In the genomic region with DNA sequence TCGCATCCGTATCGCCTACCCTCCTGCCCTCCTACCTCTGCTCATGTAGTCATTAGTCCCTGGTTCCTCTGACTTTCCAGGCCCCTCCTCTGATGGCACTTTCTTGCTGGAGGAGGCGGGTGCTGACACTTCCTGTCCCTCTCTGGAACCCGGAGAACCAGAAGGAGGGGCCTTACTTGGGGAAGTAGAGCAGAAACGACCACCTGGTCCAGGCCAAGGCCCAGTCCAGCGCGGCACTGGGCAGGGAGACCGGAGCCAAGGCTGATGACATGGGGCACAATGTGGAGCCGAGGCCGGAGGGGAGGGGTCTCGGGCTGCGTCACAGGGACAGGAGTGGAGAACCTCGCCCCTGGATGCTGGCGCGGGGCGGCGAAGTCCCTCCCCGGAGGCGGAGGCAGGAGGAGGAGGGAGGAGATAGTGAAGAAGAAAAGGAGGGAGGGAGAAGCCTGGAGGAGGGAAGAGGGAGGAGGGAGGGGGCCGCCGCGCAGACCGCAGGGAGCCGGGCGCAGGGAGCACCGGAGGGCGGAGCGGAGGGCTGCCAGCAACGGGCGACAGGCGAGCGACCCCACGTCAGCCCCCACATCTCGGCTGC, we compare ENCODE assay signal across 8 mouse cellular contexts. TPM values are rescaled to one million over a fixed set of nuclear protein-coding genes. Genes with fewer than 3 reads are reported as not detected.
DNase-seq lines count a peak whose midpoint lies in the region; ATAC-seq and TF ChIP-seq lines count a peak whose summit lies in the region.

A gene (plus strand): TSS at position 451 of the 592 bp plus-strand sequence.

- peak within 1 kb of the TSS; percentile 78 for H3K9ac ChIP-seq in embryonic facial prominence, embryonic 15.5 days
- H3K9ac ChIP-seq in kidney, embryonic 15.5 days, result peak within 1 kb of the TSS; percentile 89

- H3K4me1 ChIP-seq in bone marrow, adult 2 months (ENCODE audit: control insufficient read depth, insufficient read depth, low read length), result peaks cover 4% of the 10 kb centered on the region; the same call in 1 of the 2 replicates
- H3K4me1 ChIP-seq in embryonic facial prominence, embryonic 15.5 days, result peaks cover 34% of the 10 kb centered on the region
- peaks cover 29% of the 10 kb centered on the region for H3K4me1 ChIP-seq in heart, embryonic 10.5 days
- H3K4me1 ChIP-seq in kidney, embryonic 15.5 days, result peaks cover 31% of the 10 kb centered on the region

- peak; percentile 92 for ATAC-seq in embryonic facial prominence, embryonic 15.5 days (ENCODE audit: insufficient number of reproducible peaks, low FRiP score, low TSS enrichment, low read depth)
- peak; percentile 91 for ATAC-seq in kidney, embryonic 15.5 days (replicated peaks; ENCODE audit: low FRiP score)
- ATAC-seq in monocyte, adult 5-6 weeks (replicated peaks; ENCODE audit: insufficient number of reproducible peaks, low FRiP score, low TSS enrichment, poor library complexity, severe bottlenecking), result peak; percentile 62

- DNase-seq in 416B (ENCODE audit: low read depth), result peak; percentile 92
- DNase-seq in heart, embryonic 10.5 days (ENCODE audit: low spot score), result peak; percentile 96
- peak; percentile 85 for DNase-seq in liver
- DNase-seq in spleen, postnatal 4 days (ENCODE audit: low spot score in 2 of 2), result peak; percentile 68 to 81

- peak within 1 kb of the TSS; percentile 74 for H3K4me3 ChIP-seq in bone marrow, adult 2 months (replicated peaks; ENCODE audit: control insufficient read depth, low read depth, low read length)
- peak within 1 kb of the TSS; percentile 87 for H3K4me3 ChIP-seq in embryonic facial prominence, embryonic 15.5 days (replicated peaks)
- peak within 1 kb of the TSS; percentile 85 for H3K4me3 ChIP-seq in heart, embryonic 10.5 days
- peak within 1 kb of the TSS; percentile 88 for H3K4me3 ChIP-seq in kidney, embryonic 15.5 days (replicated peaks)

- peak within 1 kb of the TSS; percentile 64; the same call in 1 of the 2 replicates for H3K27ac ChIP-seq in bone marrow, adult 2 months (ENCODE audit: control insufficient read depth, insufficient read depth, low read depth, low read length, poor library complexity)
- H3K27ac ChIP-seq in embryonic facial prominence, embryonic 15.5 days (replicated peaks), result peak within 1 kb of the TSS; percentile 92
- H3K27ac ChIP-seq in heart, embryonic 10.5 days, result peak within 1 kb of the TSS; percentile 93
- H3K27ac ChIP-seq in kidney, embryonic 15.5 days, result peak within 1 kb of the TSS; percentile 93

- TF ChIP-seq CTCF in bone marrow, adult 2 months (IDR thresholded peaks at IDR 0.05; ENCODE audit: control insufficient read depth, insufficient read depth, low read length), result no peak

- WGBS in bone marrow, adult 2 months, result under 1% methylated on average over 25 of the region's 35 CpGs
- under 1% methylated on average over 26 of the region's 35 CpGs for WGBS in embryonic facial prominence, embryonic 15.5 days
- WGBS in heart, embryonic 10.5 days, result under 1% methylated on average over 33 of the region's 35 CpGs
- WGBS in kidney, embryonic 15.5 days, result under 1% methylated on average over 29 of the region's 35 CpGs

- peak within 1 kb of the TSS; percentile 84 for H3K4me2 ChIP-seq in embryonic facial prominence, embryonic 15.5 days (replicated peaks)
- H3K4me2 ChIP-seq in kidney, embryonic 15.5 days, result peak within 1 kb of the TSS; percentile 96

- peak; percentile 63; the same call in 1 of the 2 replicates for TF ChIP-seq POLR2A in bone marrow, adult 2 months (IDR thresholded peaks at IDR 0.05; ENCODE audit: borderline replicate concordance, control insufficient read depth, low read depth, low read length)

- H3K9me3 ChIP-seq in embryonic facial prominence, embryonic 15.5 days (replicated peaks), result no peaks in the 10 kb centered on the region
- no peaks in the 10 kb centered on the region for H3K9me3 ChIP-seq in heart, embryonic 10.5 days
- no peaks in the 10 kb centered on the region for H3K9me3 ChIP-seq in kidney, embryonic 15.5 days (replicated peaks)

- H3K27me3 ChIP-seq in embryonic facial prominence, embryonic 15.5 days, result no peaks in the 10 kb centered on the region
- H3K27me3 ChIP-seq in heart, embryonic 10.5 days (ENCODE audit: insufficient read depth, poor library complexity, severe bottlenecking), result no peaks in the 10 kb centered on the region
- no peaks in the 10 kb centered on the region for H3K27me3 ChIP-seq in kidney, embryonic 15.5 days

- peaks cover 33% of the 10 kb centered on the region for H3K36me3 ChIP-seq in embryonic facial prominence, embryonic 15.5 days
- peaks cover 43% of the 10 kb centered on the region for H3K36me3 ChIP-seq in heart, embryonic 10.5 days
- H3K36me3 ChIP-seq in kidney, embryonic 15.5 days, result peaks cover 44% of the 10 kb centered on the region

RNA-seq across cellular contexts. Expression of the gene that starts here (rescaled TPM):
- 0.47 and 3.0 TPM in 2 replicates for polyA plus RNA-seq in bone marrow, adult 2 months (2011; ENCODE audit: insufficient read depth, insufficient read length, low replicate concordance, missing spikeins)
- polyA plus RNA-seq in embryonic facial prominence, embryonic 15.5 days (2015; fragmentation: Nextera tagmentation; extraction: Ambion mirVana), result 1.6 and 2.2 TPM in 2 replicates
- polyA plus RNA-seq in heart, embryonic 10.5 days (2016; fragmentation: Nextera tagmentation; extraction: Ambion mirVana), result 0.38 and 0.54 TPM in 2 replicates
- polyA plus RNA-seq in kidney, embryonic 15.5 days (2015; fragmentation: Nextera tagmentation; extraction: Ambion mirVana), result 0.50 and 1.0 TPM in 2 replicates
- total RNA-seq in monocyte, adult 5-6 weeks (2017), result 0.10 to 0.86 TPM in 2 of 3 replicates, not detected in the other

Comparison
In these comparisons a context has a peak if more than half of its experiments do, and no peak if none do; other contexts are left out.
1. Peak in every context shown above with its lines: DNase-seq, ATAC-seq, H3K4me3 ChIP-seq and H3K27ac ChIP-seq.
2. Peak in DNase-seq, H3K4me3 ChIP-seq and H3K27ac ChIP-seq in heart, embryonic 10.5 days; RNA of the gene not detected or under 1 TPM.
3. Peak in ATAC-seq in monocyte, adult 5-6 weeks; RNA of the gene not detected or under 1 TPM.